Mouse (Mus musculus) kidney, adult 10 weeks (tissue): ENCODE data around the gene Vmn2r8. TPM values are rescaled to one million over a fixed set of nuclear protein-coding genes. Genes with fewer than 3 reads are reported as not detected.

Experiments
- polyA plus RNA-seq: library from polyadenylated mRNA; stranded (reverse); fragments of 350-450 nt; fragmentation: Illumina TruSeq; extraction: RNeasy Lipid Tissue Mini Kit (QIAGEN cat#74804); gene quantifications from one replicate; pipeline ENCODE4 v1.2.3, GENCODE M21; 2014; ENCODE audit warnings: low read depth, low replicate concordance

Vmn2r8 gene
- not detected for polyA plus RNA-seq

GRCm38 (mm10) chr5:108808750-108809149 is at the start of gene Vmn2r8:
Gene Vmn2r8, minus strand, starts transcription at chr5:108808850.

GRCm38 (mm10) chr5:108852501-108852900 is 43.9 kb upstream of the Vmn2r8 start, which contains the start of gene Vmn2r9:
Gene Vmn2r9, minus strand, starts transcription at chr5:108852601.

GRCm38 (mm10) chr5:108795263-108795662 is 13.4 kb downstream of the Vmn2r8 start, which contains the start of gene Tmed11:
Gene Tmed11, minus strand, starts transcription at chr5:108795363.

GRCm38 (mm10) chr5:108774630-108775306 is 33.9 kb downstream of the Vmn2r8 start, which contains the start of gene Rnf212:
Gene Rnf212, minus strand, starts transcription at chr5:108774982.

Other genes starting within 250 kb of the Vmn2r8 start
- 55.0 TPM for gene Gak, start 179.1 kb downstream of the Vmn2r8 start, polyA plus RNA-seq
- gene Tmem175, start 179.1 kb downstream of the Vmn2r8 start, polyA plus RNA-seq: 24.1 TPM
- 5.1 TPM for gene Idua, start 148.5 kb downstream of the Vmn2r8 start, polyA plus RNA-seq
- gene Dgkq, start 139.2 kb downstream of the Vmn2r8 start, polyA plus RNA-seq: 9.8 TPM
- 13.5 TPM for gene Slc26a1, start 133.3 kb downstream of the Vmn2r8 start, polyA plus RNA-seq
- 4.3 TPM for gene Fgfrl1, start 116.5 kb downstream of the Vmn2r8 start, polyA plus RNA-seq
- not detected for gene Rnf212, start 33.9 kb downstream of the Vmn2r8 start, polyA plus RNA-seq
- not detected for gene Tmed11, start 13.5 kb downstream of the Vmn2r8 start, polyA plus RNA-seq
- gene Vmn2r9, start 43.8 kb upstream of the Vmn2r8 start, polyA plus RNA-seq: not detected
- not detected for gene Vmn2r10, start 197.7 kb upstream of the Vmn2r8 start, polyA plus RNA-seq